Mouse (Mus musculus) cerebellum, adult 18-20 months (tissue): ENCODE measurements at regions not wholly inside any gene's neighbourhood (a gene's known extent, or its start where the extent isn't known, plus 50 kb on each side); places are given as distances from the start of the nearest gene placed in this dataset.

Source experiments
- DNase-seq, 2 experiments: peaks; one replicate each; pipeline ENCODE4 v3.0.0; 2021

- peak; percentile 63 to 67 for DNase-seq
Observed at GRCm38 (mm10) chr8:92427801-92428200, 70.4 kb downstream of the Irx5 start.

GRCm38 (mm10) chr8:92437075-92437663 is 79.7 kb downstream of the Irx5 start:
- no peak for DNase-seq

- DNase-seq: no peak
Observed at GRCm38 (mm10) chr8:92438294-92438693, 80.9 kb downstream of the Irx5 start.

GRCm38 (mm10) chr8:92439713-92440436 is 82.5 kb downstream of the Irx5 start:
- DNase-seq: no peak

- DNase-seq: no peak
Observed at GRCm38 (mm10) chr8:92442086-92442485, 84.7 kb downstream of the Irx5 start.

- DNase-seq: no peak
Observed at GRCm38 (mm10) chr8:92459291-92459690, 101.9 kb downstream of the Irx5 start.

GRCm38 (mm10) chr8:92460129-92460953 is 102.9 kb downstream of the Irx5 start:
- no peak for DNase-seq

GRCm38 (mm10) chr8:92469141-92470000 is 111.9 kb downstream of the Irx5 start:
- no peak for DNase-seq

- DNase-seq: no peak
Observed at GRCm38 (mm10) chr8:92472257-92472656, 114.8 kb downstream of the Irx5 start.

GRCm38 (mm10) chr8:92472817-92473216 is 115.4 kb downstream of the Irx5 start:
- no peak for DNase-seq

- no peak for DNase-seq
Observed at GRCm38 (mm10) chr8:92482393-92482792, 125.0 kb downstream of the Irx5 start.

GRCm38 (mm10) chr8:92483055-92483765 is 125.8 kb downstream of the Irx5 start:
- DNase-seq: no peak

- no peak for DNase-seq
Observed at GRCm38 (mm10) chr8:92488526-92489159, 131.2 kb downstream of the Irx5 start.

- no peak for DNase-seq
Observed at GRCm38 (mm10) chr8:92491533-92491932, 134.1 kb downstream of the Irx5 start.

- no peak for DNase-seq
Observed at GRCm38 (mm10) chr8:92493403-92493802, 136.0 kb downstream of the Irx5 start.

- DNase-seq: no peak
Observed at GRCm38 (mm10) chr8:92505552-92506281, 148.3 kb downstream of the Irx5 start.

- no peak for DNase-seq
Observed at GRCm38 (mm10) chr8:92506436-92506835, 149.0 kb downstream of the Irx5 start.

- no peak for DNase-seq
Observed at GRCm38 (mm10) chr8:92506906-92507305, 149.5 kb downstream of the Irx5 start.

- DNase-seq: no peak
Observed at GRCm38 (mm10) chr8:92515385-92515784, 158.0 kb downstream of the Irx5 start.

- DNase-seq: no peak
Observed at GRCm38 (mm10) chr8:92518031-92518430, 156.1 kb upstream of the Irx6 start.

GRCm38 (mm10) chr8:92518486-92518885 is 155.6 kb upstream of the Irx6 start:
- DNase-seq: no peak
